Mouse (Mus musculus): ENCODE measurements around the gene Myo1e. TPM values are rescaled to one million over a fixed set of nuclear protein-coding genes. Genes with fewer than 3 reads are reported as not detected.

The Myo1e gene
- polyA plus RNA-seq, 1 experiment: not detected

- Histone ChIP-seq H3K27ac (ENCODE audit: insufficient read depth, low read depth, low read length) (no peak overlapping the region), H3K4me3 (ENCODE audit: insufficient read depth, low read depth, low read length) (no peak overlapping the region), H3K4me1 (ENCODE audit: control insufficient read depth, insufficient read depth, low read length) (peaks cover 4% of the 10 kb centered on the region)
- WGBS: 97% methylated on average over 5 of the region's 5 CpGs
- TF ChIP-seq POLR2A (IDR thresholded peaks at IDR 0.05; ENCODE audit: insufficient read depth, low read depth, low read length) (no peak), CTCF (IDR thresholded peaks at IDR 0.05; ENCODE audit: insufficient read depth, low read depth, low read length) (no peak)
These were observed 93.6 kb downstream of the Myo1e start for GRCm38 (mm10) chr9:70300705-70301104.

GRCm38 (mm10) chr9:70301598-70301997, 94.4 kb downstream of the Myo1e start:
- TF ChIP-seq CTCF (IDR thresholded peaks at IDR 0.05; ENCODE audit: insufficient read depth, low read depth, low read length) (no peak), POLR2A (IDR thresholded peaks at IDR 0.05; ENCODE audit: insufficient read depth, low read depth, low read length) (no peak)
- Histone ChIP-seq H3K27ac (ENCODE audit: insufficient read depth, low read depth, low read length) (no peak overlapping the region), H3K4me1 (ENCODE audit: control insufficient read depth, insufficient read depth, low read length) (peaks cover 4% of the 10 kb centered on the region), H3K4me3 (ENCODE audit: insufficient read depth, low read depth, low read length) (no peak overlapping the region)
- 89% methylated on average over 6 of the region's 6 CpGs for WGBS

GRCm38 (mm10) chr9:70304901-70305300, 97.8 kb downstream of the Myo1e start:
- 94% methylated on average over 8 of the region's 8 CpGs for WGBS
- Histone ChIP-seq H3K27ac (ENCODE audit: insufficient read depth, low read depth, low read length) (no peak overlapping the region), H3K4me1 (ENCODE audit: control insufficient read depth, insufficient read depth, low read length) (no peaks in the 10 kb centered on the region), H3K4me3 (ENCODE audit: insufficient read depth, low read depth, low read length) (no peak overlapping the region)
- TF ChIP-seq CTCF (IDR thresholded peaks at IDR 0.05; ENCODE audit: insufficient read depth, low read depth, low read length) (no peak), POLR2A (IDR thresholded peaks at IDR 0.05; ENCODE audit: insufficient read depth, low read depth, low read length) (no peak)

- Histone ChIP-seq H3K4me3 (ENCODE audit: insufficient read depth, low read depth, low read length) (no peak overlapping the region), H3K4me1 (ENCODE audit: control insufficient read depth, insufficient read depth, low read length) (no peaks in the 10 kb centered on the region), H3K27ac (ENCODE audit: insufficient read depth, low read depth, low read length) (no peak overlapping the region)
- TF ChIP-seq POLR2A (IDR thresholded peaks at IDR 0.05; ENCODE audit: insufficient read depth, low read depth, low read length) (no peak), CTCF (IDR thresholded peaks at IDR 0.05; ENCODE audit: insufficient read depth, low read depth, low read length) (no peak)
- WGBS: 76% methylated on average over 1 of the region's 1 CpGs
These were observed 102.9 kb downstream of the Myo1e start for GRCm38 (mm10) chr9:70310046-70310445.

- TF ChIP-seq CTCF (IDR thresholded peaks at IDR 0.05; ENCODE audit: insufficient read depth, low read depth, low read length) (no peak), POLR2A (IDR thresholded peaks at IDR 0.05; ENCODE audit: insufficient read depth, low read depth, low read length) (no peak)
These were observed 106.9 kb downstream of the Myo1e start for GRCm38 (mm10) chr9:70314019-70314418.

GRCm38 (mm10) chr9:70315130-70315529, 108.0 kb downstream of the Myo1e start:
- Histone ChIP-seq H3K27ac (ENCODE audit: insufficient read depth, low read depth, low read length) (no peak overlapping the region), H3K4me3 (ENCODE audit: insufficient read depth, low read depth, low read length) (no peak overlapping the region), H3K4me1 (ENCODE audit: control insufficient read depth, insufficient read depth, low read length) (0 out of 2 replicates have a peak, but pooled peaks cover 2% of the 10 kb centered on the region)
- 55% methylated on average over 4 of the region's 4 CpGs for WGBS
- no peak for TF ChIP-seq CTCF (IDR thresholded peaks at IDR 0.05; ENCODE audit: insufficient read depth, low read depth, low read length)
- no peak for TF ChIP-seq POLR2A (IDR thresholded peaks at IDR 0.05; ENCODE audit: insufficient read depth, low read depth, low read length)

More at GRCm38 (mm10) chr9:70314019-70314418, 106.9 kb downstream of the Myo1e start:
- 0 out of 2 replicates have a peak, but pooled peaks cover 2% of the 10 kb centered on the region for H3K4me1 ChIP-seq (ENCODE audit: control insufficient read depth, insufficient read depth, low read length)
- 100% methylated on average over 1 of the region's 1 CpGs for WGBS
- H3K27ac ChIP-seq (ENCODE audit: insufficient read depth, low read depth, low read length): no peak overlapping the region
- no peak overlapping the region for H3K4me3 ChIP-seq (ENCODE audit: insufficient read depth, low read depth, low read length)

- TF ChIP-seq CTCF (IDR thresholded peaks at IDR 0.05; ENCODE audit: insufficient read depth, low read depth, low read length) (no peak), POLR2A (IDR thresholded peaks at IDR 0.05; ENCODE audit: insufficient read depth, low read depth, low read length) (no peak)
- WGBS: 53% methylated on average over 3 of the region's 3 CpGs
- no peak overlapping the region for H3K27ac ChIP-seq (ENCODE audit: insufficient read depth, low read depth, low read length)
- 0 out of 2 replicates have a peak, but pooled peaks cover 2% of the 10 kb centered on the region for H3K4me1 ChIP-seq (ENCODE audit: control insufficient read depth, insufficient read depth, low read length)
- H3K4me3 ChIP-seq (ENCODE audit: insufficient read depth, low read depth, low read length): no peak overlapping the region
These were observed 111.5 kb downstream of the Myo1e start for GRCm38 (mm10) chr9:70318601-70319000.

- Histone ChIP-seq H3K27ac (ENCODE audit: insufficient read depth, low read depth, low read length) (no peak overlapping the region), H3K4me1 (ENCODE audit: control insufficient read depth, insufficient read depth, low read length) (no peaks in the 10 kb centered on the region), H3K4me3 (ENCODE audit: insufficient read depth, low read depth, low read length) (no peak overlapping the region)
- TF ChIP-seq CTCF (IDR thresholded peaks at IDR 0.05; ENCODE audit: insufficient read depth, low read depth, low read length) (no peak), POLR2A (IDR thresholded peaks at IDR 0.05; ENCODE audit: insufficient read depth, low read depth, low read length) (no peak)
- 94% methylated on average over 4 of the region's 4 CpGs for WGBS
These were observed 117.2 kb downstream of the Myo1e start for GRCm38 (mm10) chr9:70324336-70324735.

GRCm38 (mm10) chr9:70325880-70326595, 118.9 kb downstream of the Myo1e start:
- TF ChIP-seq CTCF (IDR thresholded peaks at IDR 0.05; ENCODE audit: insufficient read depth, low read depth, low read length) (no peak), POLR2A (IDR thresholded peaks at IDR 0.05; ENCODE audit: insufficient read depth, low read depth, low read length) (no peak)

More at GRCm38 (mm10) chr9:70325880-70326595, 118.9 kb downstream of the Myo1e start:
- H3K4me3 ChIP-seq (ENCODE audit: insufficient read depth, low read depth, low read length): no peak overlapping the region
- H3K4me1 ChIP-seq (ENCODE audit: control insufficient read depth, insufficient read depth, low read length): no peaks in the 10 kb centered on the region
- H3K27ac ChIP-seq (ENCODE audit: insufficient read depth, low read depth, low read length): no peak overlapping the region
- WGBS: 87% methylated on average over 8 of the region's 8 CpGs
